Mouse (Mus musculus) limb, embryonic 12.5 days (tissue): Measurements from ENCODE around the gene Mettl11b. TPM values are rescaled to one million over a fixed set of nuclear protein-coding genes. Genes with fewer than 3 reads are reported as not detected.
"Not testable (repeated sequence)": the region's sequence is repeated elsewhere in the genome, so short reads cannot be mapped to it uniquely, and the experiment has no call there.

Experiments
- ATAC-seq: fragments of 200-750 bp; cut with Nextera tagmentation; 2 replicates; pipeline ENCODE4 v1.8.0; 2017; ENCODE audit warnings: low read depth, moderate TSS enrichment; ENCODE audit not compliant: insufficient number of reproducible peaks, insufficient read depth, low FRiP score, low TSS enrichment
- H3K27ac ChIP-seq: fragments of 300-500 bp; sonication (generic); 2 replicates; pipeline ENCODE4 v1.5.1; 2016; ENCODE audit warnings: mild to moderate bottlenecking, moderate library complexity
- H3K27me3 ChIP-seq: fragments of 300-500 bp; sonication (generic); 2 replicates; pipeline ENCODE4 v1.6.1; 2016; ENCODE audit warnings: mild to moderate bottlenecking, moderate library complexity
- H3K36me3 ChIP-seq: fragments of 300-500 bp; sonication (generic); 2 replicates; pipeline ENCODE4 v1.6.1; 2016; ENCODE audit warnings: mild to moderate bottlenecking, moderate library complexity
- H3K4me1 ChIP-seq: fragments of 300-500 bp; sonication (generic); replicated peaks from 2 replicates; pipeline ENCODE4 v1.6.1; 2016
- H3K4me2 ChIP-seq: fragments of 300-500 bp; sonication (generic); 2 replicates; pipeline ENCODE4 v1.6.1; 2016; ENCODE audit warnings: mild to moderate bottlenecking, moderate library complexity
- H3K4me3 ChIP-seq: fragments of 300-500 bp; sonication (generic); replicated peaks from 2 replicates; pipeline ENCODE4 v1.5.1; 2016; ENCODE audit warnings: mild to moderate bottlenecking
- H3K9ac ChIP-seq: fragments of 300-500 bp; sonication (generic); replicated peaks from 2 replicates; pipeline ENCODE4 v1.6.1; 2016; ENCODE audit warnings: mild to moderate bottlenecking, moderate library complexity
- H3K9me3 ChIP-seq: fragments of 300-500 bp; sonication (generic); 2 replicates; pipeline ENCODE4 v1.6.1; 2016; ENCODE audit warnings: mild to moderate bottlenecking, moderate library complexity
- WGBS: fragments of 180-500 bp; shearing (Covaris S2); methylation state at CpG from one replicate; pipeline ENCODE4 v1.1.7; 2016; 5-methylcytosine and 5-hydroxymethylcytosine counted together
- polyA plus RNA-seq: library from polyadenylated mRNA; unstranded; fragments of >200 nt; fragmentation: Nextera tagmentation; extraction: Ambion mirVana; gene quantifications from 2 replicates; pipeline ENCODE4 v1.2.1, GENCODE M21; 2016

The Mettl11b gene
- 0.21 TPM in 1 of 2 replicates, not detected in the other for polyA plus RNA-seq

DNA sequence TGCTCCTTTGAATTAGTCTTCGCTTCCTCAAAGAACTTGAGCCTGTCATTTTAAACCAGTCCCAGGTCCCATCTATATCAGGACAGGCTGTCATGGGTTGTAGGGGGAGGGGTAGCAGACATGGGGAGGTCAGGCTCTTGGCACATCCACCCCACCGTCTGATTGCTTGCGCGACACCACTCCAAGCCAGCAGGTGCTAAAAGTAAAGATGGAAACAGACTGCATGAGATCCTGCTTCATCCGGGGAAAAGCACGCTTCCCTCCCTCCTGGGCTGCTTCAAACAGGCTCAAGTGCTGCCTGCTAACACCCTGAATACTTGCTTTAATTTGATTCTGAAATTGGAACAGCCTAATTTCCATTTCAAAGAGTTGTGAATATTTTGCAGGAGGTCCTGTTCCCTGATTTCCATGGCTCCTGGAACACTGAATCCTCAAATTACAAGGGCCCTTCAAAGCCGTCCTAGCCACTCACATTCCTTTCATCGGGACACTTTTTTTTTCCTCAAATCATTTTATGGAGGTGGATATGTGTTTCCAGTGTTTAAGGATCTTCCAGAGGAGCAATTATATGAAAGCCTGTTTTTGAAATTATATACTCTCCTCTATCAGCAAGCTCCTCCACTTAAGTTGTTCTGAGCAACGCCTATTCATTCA, at the start of gene Mettl11b:
Gene Mettl11b, minus strand, starts transcription at position 127 of the 654 bp plus-strand sequence.
- Histone ChIP-seq H3K9me3 (0 out of 2 replicates have a peak, but pooled peaks cover 1% of the 10 kb centered on the region), H3K9ac (no peak within 1 kb of the TSS), H3K36me3 (no peaks in the 10 kb centered on the region), H3K27ac (no peak within 1 kb of the TSS), H3K4me1 (peaks cover 15% of the 10 kb centered on the region), H3K4me3 (no peak within 1 kb of the TSS), H3K4me2 (no peak within 1 kb of the TSS), H3K27me3 (peaks cover 7% of the 10 kb centered on the region; the same call in 1 of the 2 replicates)
- no peak for ATAC-seq
- WGBS: 40% methylated on average over 9 of the region's 9 CpGs

DNA sequence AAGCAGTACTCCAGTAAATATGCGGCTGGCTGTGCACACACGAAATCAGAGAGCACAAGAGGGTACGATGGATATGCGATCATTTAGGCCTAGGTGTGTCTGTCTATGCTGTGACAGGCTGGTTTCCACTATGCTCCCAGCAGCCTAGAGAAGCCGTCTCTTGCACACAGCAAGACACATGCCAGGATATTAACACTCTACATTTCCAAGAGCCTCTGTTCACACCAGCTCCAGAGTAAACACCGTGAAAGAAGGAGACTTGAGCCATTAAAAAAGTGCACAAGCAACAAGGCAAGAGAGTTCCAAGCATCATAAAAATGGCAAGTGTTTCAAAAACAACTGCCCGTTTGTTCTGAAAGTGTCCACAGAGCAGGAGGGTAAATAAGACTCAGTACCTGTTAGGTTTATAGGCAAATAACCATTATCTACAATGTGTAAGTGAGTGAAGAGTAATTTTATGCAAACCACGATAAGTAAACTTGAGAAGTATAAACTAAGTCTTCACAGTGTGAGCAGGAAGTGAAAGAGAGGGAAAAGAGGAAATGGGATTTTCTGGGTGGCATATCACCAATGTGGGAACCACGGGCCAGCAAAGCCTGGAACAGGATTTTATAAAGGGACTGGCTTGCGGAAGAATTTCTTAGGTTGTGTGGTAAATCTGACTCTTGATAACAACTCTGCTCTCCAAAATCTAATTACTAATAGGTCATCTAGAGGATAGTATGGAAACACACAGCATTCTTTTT, 32.6 kb upstream of the Mettl11b start:
- Histone ChIP-seq H3K27me3 (peaks cover 6% of the 10 kb centered on the region; the same call in 1 of the 2 replicates), H3K36me3 (no peaks in the 10 kb centered on the region), H3K4me3 (no peak overlapping the region), H3K9me3 (no peaks in the 10 kb centered on the region), H3K9ac (no peak overlapping the region), H3K4me2 (no peak overlapping the region; the same call in 1 of the 2 replicates), H3K4me1 (peaks cover 17% of the 10 kb centered on the region), H3K27ac (peak overlapping the region; percentile 66)
- WGBS: 25% methylated on average over 10 of the region's 10 CpGs
- peak; percentile 77 for ATAC-seq

DNA sequence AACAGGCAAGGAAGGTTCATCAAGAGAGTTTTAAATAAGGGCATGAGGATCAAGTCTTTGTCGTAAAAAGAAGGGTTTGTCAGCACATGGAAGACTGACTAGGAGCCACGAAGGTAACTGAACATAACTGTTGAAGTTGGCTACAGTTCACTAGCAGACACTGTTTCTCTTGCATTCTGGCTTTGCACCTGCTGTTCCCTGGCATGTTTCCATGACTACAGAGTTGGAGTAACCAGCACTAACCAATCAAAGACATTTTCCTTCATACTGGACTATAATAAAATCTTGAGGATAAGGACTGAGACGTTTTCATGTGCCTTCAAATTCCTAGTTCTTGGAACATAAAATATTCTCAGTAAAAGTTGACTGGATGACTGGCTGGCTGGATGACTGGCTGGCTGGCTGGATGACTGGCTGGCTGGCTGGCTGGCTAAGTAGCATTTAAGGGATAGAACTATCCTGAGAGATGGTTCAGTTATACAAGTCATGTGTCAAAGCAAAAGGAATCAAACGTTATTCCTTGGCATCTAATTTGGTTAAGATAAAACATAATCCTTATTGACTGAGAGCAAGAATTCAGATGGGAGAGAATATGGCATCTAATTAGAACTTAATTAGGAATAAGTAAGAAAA, 26.4 kb upstream of the Mettl11b start:
- no peak overlapping the region for H3K4me2 ChIP-seq
- H3K27ac ChIP-seq: no peak overlapping the region
- H3K4me1 ChIP-seq: 0 out of 2 replicates have a peak, but pooled peaks cover 4% of the 10 kb centered on the region
- 0 out of 2 replicates have a peak, but pooled peaks cover 6% of the 10 kb centered on the region for H3K27me3 ChIP-seq
- no peak for ATAC-seq
- no peaks in the 10 kb centered on the region for H3K36me3 ChIP-seq
- H3K9me3 ChIP-seq: no peaks in the 10 kb centered on the region
- 70% methylated on average over 4 of the region's 4 CpGs for WGBS
- no peak overlapping the region for H3K9ac ChIP-seq
- H3K4me3 ChIP-seq: no peak overlapping the region

DNA sequence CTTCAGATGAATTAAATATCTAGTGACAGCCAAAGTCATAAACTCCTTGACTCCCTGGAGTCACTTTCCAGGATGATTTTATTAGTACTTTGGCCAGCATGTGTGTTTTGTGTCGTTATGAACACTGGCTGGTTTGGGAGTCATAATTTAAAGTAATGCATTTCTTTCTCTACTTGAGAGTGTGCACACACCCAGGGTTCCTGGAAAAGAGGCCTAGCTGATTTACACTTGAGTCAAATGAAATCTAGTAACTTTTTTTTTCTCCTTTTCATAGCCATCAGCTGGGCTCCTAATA, 12.2 kb upstream of the Mettl11b start:
- Histone ChIP-seq H3K4me3 (no peak overlapping the region), H3K27ac (no peak overlapping the region), H3K9ac (no peak overlapping the region), H3K9me3 (no peaks in the 10 kb centered on the region), H3K27me3 (no peaks in the 10 kb centered on the region; the same call in 1 of the 2 replicates), H3K4me1 (peaks cover 6% of the 10 kb centered on the region), H3K4me2 (no peak overlapping the region), H3K36me3 (no peaks in the 10 kb centered on the region)
- ATAC-seq: no peak
- 16% methylated on average over 1 of the region's 1 CpGs for WGBS

DNA sequence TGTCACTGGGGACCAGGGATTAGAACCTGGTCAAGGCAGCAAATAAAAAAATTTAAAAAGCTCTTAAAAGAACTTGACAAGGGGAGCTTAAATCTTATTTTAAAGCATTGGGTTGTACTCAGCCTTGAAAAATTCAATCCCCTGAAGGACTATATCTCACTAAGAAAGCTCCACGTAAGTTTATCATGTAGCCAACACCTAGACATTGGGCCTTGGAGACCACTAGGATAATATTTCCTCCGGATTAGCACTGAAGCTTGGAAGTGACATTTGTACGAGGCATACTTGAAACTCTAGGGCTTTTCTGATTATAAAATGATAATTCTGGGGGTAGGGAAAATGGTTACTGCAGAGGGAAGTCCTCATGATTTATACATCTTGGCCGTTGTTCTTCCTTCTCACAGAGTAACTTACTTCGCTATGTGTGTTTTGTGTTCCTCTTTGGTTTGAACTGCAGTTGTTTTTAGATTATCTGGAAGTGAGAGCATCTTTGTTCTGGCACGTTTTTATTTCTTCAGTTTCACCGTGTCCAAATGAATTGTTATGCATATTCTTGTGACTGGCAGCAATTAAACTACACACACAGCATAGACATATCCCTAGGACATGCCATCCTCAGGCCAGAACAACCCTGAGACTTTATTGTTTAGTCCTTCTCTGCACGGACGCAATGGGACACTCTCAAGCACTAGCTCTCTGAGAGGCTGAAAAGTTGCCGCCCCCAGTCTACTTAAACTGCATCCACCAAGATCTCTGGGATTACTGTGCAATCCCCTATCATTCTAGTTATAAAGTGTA, 11.6 kb upstream of the Mettl11b start:
- no peak for ATAC-seq
- Histone ChIP-seq H3K4me1 (peaks cover 6% of the 10 kb centered on the region), H3K4me3 (no peak overlapping the region), H3K36me3 (no peaks in the 10 kb centered on the region), H3K27ac (no peak overlapping the region), H3K27me3 (no peaks in the 10 kb centered on the region; the same call in 1 of the 2 replicates), H3K4me2 (no peak overlapping the region), H3K9me3 (0 out of 2 replicates have a peak, but pooled peaks cover 4% of the 10 kb centered on the region), H3K9ac (no peak overlapping the region)
- WGBS: 66% methylated on average over 10 of the region's 10 CpGs

DNA sequence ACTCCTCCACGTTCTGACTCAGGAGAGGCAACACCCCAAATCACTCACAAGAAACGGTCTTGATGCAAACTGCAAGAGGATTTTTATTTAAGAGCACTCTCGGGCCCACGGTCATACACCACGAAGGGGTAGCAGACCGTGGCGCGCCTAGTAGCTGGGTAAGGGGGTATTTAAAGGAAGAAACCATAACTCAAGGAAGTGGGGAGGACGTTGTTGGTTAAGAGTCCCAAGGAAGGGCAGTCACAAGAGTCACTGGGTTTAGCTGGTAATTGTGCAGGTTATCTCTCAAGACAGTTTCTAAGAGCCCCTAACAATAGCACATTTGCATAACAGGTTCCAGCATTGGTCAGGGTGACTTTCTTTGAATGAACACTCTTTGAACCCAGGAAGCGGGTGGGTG, 6.1 kb upstream of the Mettl11b start:
- H3K4me1 ChIP-seq, H3K4me2 ChIP-seq: not testable (repeated sequence)
- WGBS: 92% methylated on average over 10 of the region's 10 CpGs

DNA sequence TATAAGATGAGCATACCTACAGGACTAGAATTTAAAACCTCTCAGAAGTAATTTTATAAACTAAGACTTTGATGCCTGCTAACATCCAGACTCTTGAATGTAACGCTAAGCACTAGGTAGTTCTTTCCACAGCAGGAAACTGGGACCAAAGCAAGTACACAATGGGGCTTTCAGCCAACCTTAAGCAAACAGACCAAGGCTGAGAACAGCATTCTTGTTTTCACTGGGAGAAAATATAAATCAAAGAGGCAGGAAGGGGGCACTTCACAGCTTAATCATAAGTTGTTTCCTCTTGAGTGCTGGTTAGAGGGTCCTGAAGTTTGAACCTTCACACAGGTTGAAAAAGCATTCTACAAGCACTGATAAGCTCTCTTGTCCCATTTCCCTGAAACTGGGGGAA, 1.1 kb downstream of the Mettl11b start:
- Histone ChIP-seq H3K9me3 (no peaks in the 10 kb centered on the region), H3K36me3 (no peaks in the 10 kb centered on the region), H3K4me2 (no peak overlapping the region), H3K9ac (no peak overlapping the region), H3K27me3 (peaks cover 7% of the 10 kb centered on the region; the same call in 1 of the 2 replicates), H3K27ac (no peak overlapping the region), H3K4me1 (peaks cover 15% of the 10 kb centered on the region), H3K4me3 (no peak overlapping the region)
- WGBS: 52% methylated on average over 1 of the region's 1 CpGs
- no peak for ATAC-seq

More for the DNA sequence above, 6.1 kb upstream of the Mettl11b start:
- not testable (repeated sequence) for H3K27me3 ChIP-seq, H3K9ac ChIP-seq, H3K27ac ChIP-seq, H3K36me3 ChIP-seq, ATAC-seq, H3K4me3 ChIP-seq
- H3K9me3 ChIP-seq: 0 out of 2 replicates have a peak, but pooled peaks cover 12% of the 10 kb centered on the region

DNA sequence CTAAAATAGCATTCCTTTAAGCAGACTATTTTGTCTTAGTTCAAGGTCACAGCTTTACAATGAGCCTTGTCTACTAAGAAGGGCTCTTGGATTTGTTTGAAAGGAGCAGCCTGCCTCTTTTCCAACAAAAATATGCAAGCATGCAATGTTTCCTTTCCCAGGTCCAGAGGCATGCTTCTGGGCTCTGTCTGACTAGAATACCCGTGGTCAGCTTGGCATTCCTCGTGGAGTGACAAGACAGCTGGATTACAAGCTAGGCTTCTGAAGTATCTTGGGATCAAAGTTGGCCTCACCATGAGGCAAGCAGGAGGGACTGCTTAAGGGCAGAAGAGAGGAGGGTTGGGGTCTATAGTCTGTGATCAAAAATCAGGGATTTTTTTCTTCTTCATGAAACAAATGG, 16.4 kb downstream of the Mettl11b start:
- H3K27ac ChIP-seq: no peak overlapping the region
- no peaks in the 10 kb centered on the region for H3K27me3 ChIP-seq
- H3K4me2 ChIP-seq: no peak overlapping the region
- no peak overlapping the region for H3K9ac ChIP-seq
- no peaks in the 10 kb centered on the region for H3K36me3 ChIP-seq
- ATAC-seq: no peak
- WGBS: 46% methylated on average over 2 of the region's 2 CpGs
- no peak overlapping the region for H3K4me3 ChIP-seq
- no peaks in the 10 kb centered on the region for H3K9me3 ChIP-seq
- H3K4me1 ChIP-seq: peaks cover 4% of the 10 kb centered on the region

DNA sequence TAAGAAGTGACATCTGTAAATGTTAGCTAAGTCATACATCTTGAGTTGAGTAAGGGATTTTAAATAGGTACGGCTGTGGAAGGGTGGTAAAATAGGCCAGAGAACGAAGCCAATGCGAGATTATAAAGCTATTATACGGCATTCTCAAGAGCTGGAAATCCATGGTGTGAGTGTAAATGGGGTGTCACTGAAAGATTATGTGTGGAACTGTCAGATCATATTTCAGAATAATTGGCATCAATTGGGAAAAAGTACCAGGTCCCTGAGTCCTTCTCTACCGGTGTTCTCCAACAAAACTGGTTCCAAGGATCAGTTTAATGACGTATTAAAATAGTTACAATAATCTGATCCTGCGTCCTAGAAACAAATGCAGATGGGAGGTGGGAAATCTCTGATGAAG, 24.5 kb downstream of the Mettl11b start:
- no peak for ATAC-seq
- Histone ChIP-seq H3K9me3 (no peaks in the 10 kb centered on the region), H3K4me3 (no peak overlapping the region), H3K36me3 (no peaks in the 10 kb centered on the region), H3K27ac (no peak overlapping the region), H3K27me3 (no peaks in the 10 kb centered on the region), H3K4me2 (no peak overlapping the region), H3K4me1 (peaks cover 18% of the 10 kb centered on the region), H3K9ac (no peak overlapping the region)
- 32% methylated on average over 7 of the region's 7 CpGs for WGBS

DNA sequence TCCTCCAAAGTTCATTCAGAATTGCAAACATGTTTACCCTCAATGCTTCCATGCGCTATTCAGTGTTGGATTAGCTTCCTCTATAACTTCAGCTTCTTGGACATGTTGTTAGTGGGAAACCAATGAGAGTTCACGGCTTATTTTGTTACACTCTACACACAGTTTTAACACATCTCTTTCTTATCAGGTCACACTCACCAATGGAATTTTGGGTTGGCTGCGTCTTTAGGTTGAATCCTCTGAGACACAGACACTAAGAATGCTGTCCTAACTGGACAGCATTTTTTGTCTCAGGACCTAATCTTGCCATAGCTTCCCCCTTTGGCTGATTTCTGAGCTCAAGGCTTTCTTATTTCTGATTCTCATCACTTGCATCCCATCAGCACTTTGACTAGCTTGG, 25.3 kb downstream of the Mettl11b start:
- Histone ChIP-seq H3K4me1 (peaks cover 18% of the 10 kb centered on the region), H3K36me3 (no peaks in the 10 kb centered on the region), H3K9me3 (no peaks in the 10 kb centered on the region), H3K27me3 (no peaks in the 10 kb centered on the region), H3K4me3 (no peak overlapping the region), H3K4me2 (no peak overlapping the region), H3K27ac (no peak overlapping the region), H3K9ac (no peak overlapping the region)
- WGBS: 84% methylated on average over 3 of the region's 3 CpGs
- ATAC-seq: no peak

DNA sequence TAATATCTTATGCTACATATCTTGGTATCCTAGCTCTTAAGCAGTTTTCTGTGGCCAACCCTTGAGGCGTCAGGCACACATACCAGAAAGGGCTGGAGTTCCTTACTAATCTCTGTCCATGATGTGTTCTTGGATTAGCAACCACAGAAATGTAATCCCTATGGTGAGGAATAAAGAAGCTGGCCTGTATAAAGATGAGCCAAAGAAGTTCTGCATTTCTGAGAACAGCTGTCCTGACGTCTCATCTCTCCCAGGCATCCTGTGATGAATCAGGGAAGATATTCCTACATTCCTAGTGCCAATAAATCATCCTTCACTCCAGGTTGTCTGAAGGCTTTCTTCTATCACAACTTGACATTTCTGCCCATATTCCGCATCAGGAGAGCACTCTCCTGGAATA, 33.2 kb downstream of the Mettl11b start:
- H3K4me3 ChIP-seq: no peak overlapping the region
- no peak overlapping the region for H3K4me2 ChIP-seq
- no peak for ATAC-seq
- WGBS: 80% methylated on average over 3 of the region's 3 CpGs
- no peaks in the 10 kb centered on the region for H3K27me3 ChIP-seq
- H3K36me3 ChIP-seq: no peaks in the 10 kb centered on the region
- H3K27ac ChIP-seq: no peak overlapping the region
- no peak overlapping the region for H3K9ac ChIP-seq
- no peaks in the 10 kb centered on the region for H3K4me1 ChIP-seq
- H3K9me3 ChIP-seq: no peaks in the 10 kb centered on the region
